Mouse (Mus musculus) CH12.LX (cell line): ENCODE measurements around the gene Doxl2.

ENCODE experiments used
- CTCF ChIP-seq, 2 experiments: IDR thresholded peaks in 1 of 2; conservative IDR thresholded peaks in 1 of 2; 2 replicates each; pipeline ENCODE4 v1.5.1; 2011 to 2012; ENCODE audit warnings: low read depth in 2 of 2, low read length in 2 of 2, improper control_type of control experiment in 1 of 2, inconsistent platforms in 1 of 2, mild to moderate bottlenecking in 1 of 2, moderate library complexity in 1 of 2
- E2F4 ChIP-seq: IDR thresholded peaks from 2 replicates; pipeline ENCODE4 v1.6.1; 2011; ENCODE audit warnings: low read depth, low read length, improper control_type of control experiment; ENCODE audit not compliant: insufficient replicate concordance
- ELF1 ChIP-seq: IDR thresholded peaks from 2 replicates; pipeline ENCODE4 v1.6.1; 2014; ENCODE audit warnings: low read depth, mild to moderate bottlenecking, inconsistent platforms, low read length, improper control_type of control experiment
- EP300 ChIP-seq: IDR thresholded peaks from 2 replicates; pipeline ENCODE4 v1.6.1; 2011; ENCODE audit warnings: low read length, improper control_type of control experiment
- GABPA ChIP-seq: IDR thresholded peaks from 2 replicates; pipeline ENCODE4 v1.6.1; 2012; ENCODE audit warnings: low read depth, low read length, improper control_type of control experiment, inconsistent platforms; ENCODE audit not compliant: insufficient replicate concordance
- JUN ChIP-seq: IDR thresholded peaks from 2 replicates; pipeline ENCODE4 v1.6.1; 2011; ENCODE audit warnings: low read depth, mild to moderate bottlenecking, low read length, improper control_type of control experiment, moderate library complexity; ENCODE audit not compliant: insufficient read depth
- MYC ChIP-seq: IDR thresholded peaks from 2 replicates; pipeline ENCODE4 v1.6.1; 2011; ENCODE audit warnings: low read depth, mild to moderate bottlenecking, improper control_type of control experiment, low read length
- POLR2A ChIP-seq: IDR thresholded peaks from 2 replicates; pipeline ENCODE4 v1.6.1; 2011; ENCODE audit warnings: low read depth, mild to moderate bottlenecking, improper control_type of control experiment, low read length
- SIN3A ChIP-seq: IDR thresholded peaks from 2 replicates; pipeline ENCODE4 v1.6.1; 2012; ENCODE audit warnings: low read length, improper control_type of control experiment, inconsistent platforms
- USF2 ChIP-seq: conservative IDR thresholded peaks from 2 replicates; pipeline ENCODE4 v1.6.1; 2011; ENCODE audit warnings: low read depth, low read length, improper control_type of control experiment
- ZC3H11A ChIP-seq: IDR thresholded peaks from 2 replicates; pipeline ENCODE4 v1.6.1; 2012; ENCODE audit warnings: low read depth, mild to moderate bottlenecking, inconsistent platforms, low read length, improper control_type of control experiment

DNA sequence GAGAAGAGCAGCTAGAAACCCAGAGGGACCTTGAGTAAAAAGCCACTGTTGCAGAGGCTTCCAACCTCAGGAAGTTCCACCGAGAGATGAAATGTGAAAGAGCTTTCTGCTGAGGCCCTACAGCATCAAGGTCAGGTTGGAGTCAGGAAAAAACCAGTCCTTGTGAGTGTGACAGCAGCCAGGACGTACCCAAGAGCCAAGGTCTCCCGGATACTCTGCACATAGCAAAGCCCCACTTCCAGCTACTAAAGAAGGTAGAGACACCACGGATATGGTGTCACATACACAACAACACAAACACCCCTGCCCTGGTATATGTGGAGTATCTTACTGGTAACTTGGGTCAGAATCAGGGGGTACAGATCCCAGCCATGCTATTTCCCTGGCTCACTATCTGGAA is 24.0 kb downstream of the Doxl2 start:
- TF ChIP-seq POLR2A (no peak), USF2 (no peak), ELF1 (no peak), E2F4 (no peak), MYC (no peak), CTCF (conservative IDR thresholded peaks at IDR 0.05 in 1 of 2, IDR thresholded peaks at IDR 0.05 in 1 of 2; ENCODE audit: low read depth in 2 of 2, low read length in 2 of 2) (no peak), ZC3H11A (no peak), EP300 (no peak), SIN3A (no peak), JUN (no peak), GABPA (no peak)
